In genomic region chr9:48836566-48836930, GRCm38 (mm10) we compare ENCODE assay signal across 8 mouse cellular contexts. TPM values are rescaled to one million over a fixed set of nuclear protein-coding genes. Genes with fewer than 3 reads are reported as not detected.
DNase-seq lines count a peak whose midpoint lies in the region; ATAC-seq lines count a peak whose summit lies in the region.

No protein-coding gene starts in this region.

- H3K9me3 ChIP-seq in kidney, embryonic 14.5 days (ENCODE audit: control insufficient read depth, low read length): no peaks in the 10 kb centered on the region
- no peaks in the 10 kb centered on the region for H3K9me3 ChIP-seq in embryonic facial prominence, embryonic 11.5 days (replicated peaks; ENCODE audit: control insufficient read depth, low read length)
- H3K9me3 ChIP-seq in hindbrain, embryonic 14.5 days (ENCODE audit: control insufficient read depth, low read length): no peaks in the 10 kb centered on the region
- H3K9me3 ChIP-seq in midbrain, embryonic 13.5 days: no peaks in the 10 kb centered on the region

- peak overlapping the region; percentile 70 for H3K4me2 ChIP-seq in kidney, embryonic 14.5 days (replicated peaks; ENCODE audit: low read depth, low read length)
- peak overlapping the region; percentile 80 for H3K4me2 ChIP-seq in embryonic facial prominence, embryonic 11.5 days (ENCODE audit: low read depth, low read length)
- H3K4me2 ChIP-seq in hindbrain, embryonic 14.5 days (replicated peaks): peak overlapping the region; percentile 93
- H3K4me2 ChIP-seq in midbrain, embryonic 13.5 days (replicated peaks): peak overlapping the region; percentile 99

- peak overlapping the region; percentile 59 for H3K4me3 ChIP-seq in kidney, embryonic 14.5 days (ENCODE audit: low read length)
- peak overlapping the region; percentile 64 for H3K4me3 ChIP-seq in embryonic facial prominence, embryonic 11.5 days (ENCODE audit: low read depth, low read length)
- peak overlapping the region; percentile 75 for H3K4me3 ChIP-seq in hindbrain, embryonic 14.5 days (replicated peaks; ENCODE audit: low read length)
- peak overlapping the region; percentile 77 for H3K4me3 ChIP-seq in midbrain, embryonic 13.5 days (replicated peaks)

- peaks cover 16% of the 10 kb centered on the region for H3K4me1 ChIP-seq in kidney, embryonic 14.5 days (ENCODE audit: control insufficient read depth, insufficient read depth, low read length)
- H3K4me1 ChIP-seq in embryonic facial prominence, embryonic 11.5 days (ENCODE audit: control insufficient read depth, insufficient read depth, low read length): no peaks in the 10 kb centered on the region; the same call in none of the 2 replicates
- H3K4me1 ChIP-seq in hindbrain, embryonic 14.5 days (replicated peaks; ENCODE audit: control insufficient read depth, insufficient read depth, low read length): peaks cover 11% of the 10 kb centered on the region; the same call in 1 of the 2 replicates
- H3K4me1 ChIP-seq in midbrain, embryonic 13.5 days (replicated peaks): peaks cover 39% of the 10 kb centered on the region

- under 1% methylated on average over 12 of the region's 12 CpGs for WGBS in kidney, embryonic 14.5 days
- WGBS in embryonic facial prominence, embryonic 11.5 days: 2% methylated on average over 12 of the region's 12 CpGs
- 2% methylated on average over 12 of the region's 12 CpGs for WGBS in hindbrain, embryonic 14.5 days
- under 1% methylated on average over 12 of the region's 12 CpGs for WGBS in midbrain, embryonic 13.5 days

- no peak for ATAC-seq in kidney, embryonic 14.5 days (ENCODE audit: low FRiP score, low TSS enrichment)
- ATAC-seq in embryonic facial prominence, embryonic 11.5 days (replicated peaks; ENCODE audit: insufficient number of reproducible peaks, low FRiP score, low TSS enrichment, low read depth): no peak; the same call in 1 of the 2 replicates
- ATAC-seq in hindbrain, embryonic 14.5 days (ENCODE audit: low FRiP score): 0 out of 2 replicates have a peak, but pooled peaks have one; percentile 15
- no peak for ATAC-seq in midbrain, embryonic 13.5 days

- no peak overlapping the region for H3K27ac ChIP-seq in kidney, embryonic 14.5 days (ENCODE audit: low read depth, low read length)
- H3K27ac ChIP-seq in embryonic facial prominence, embryonic 11.5 days (replicated peaks; ENCODE audit: low read depth, low read length): no peak overlapping the region
- no peak overlapping the region for H3K27ac ChIP-seq in hindbrain, embryonic 14.5 days
- peak overlapping the region; percentile 72; the same call in 1 of the 2 replicates for H3K27ac ChIP-seq in midbrain, embryonic 13.5 days

- DNase-seq in kidney, postnatal 4 days: no peak
- peak; percentile 38 for DNase-seq in embryonic facial prominence, embryonic 11.5 days (ENCODE audit: low spot score)
- no peak for DNase-seq in hindbrain, embryonic 14.5 days (ENCODE audit: low spot score)
- no peak for DNase-seq in urinary bladder, postnatal 4 days (ENCODE audit: low spot score in 2 of 2)
- no peak for DNase-seq in frontal cortex, postnatal 14 days (ENCODE audit: low spot score in 2 of 2)
- no peak for DNase-seq in spleen, adult 18-20 months

- H3K36me3 ChIP-seq in kidney, embryonic 14.5 days (ENCODE audit: control insufficient read depth, insufficient read depth, low read length): no peaks in the 10 kb centered on the region
- H3K36me3 ChIP-seq in embryonic facial prominence, embryonic 11.5 days (replicated peaks; ENCODE audit: control insufficient read depth, insufficient read depth, low read depth, low read length): no peaks in the 10 kb centered on the region
- H3K36me3 ChIP-seq in hindbrain, embryonic 14.5 days (replicated peaks; ENCODE audit: control insufficient read depth, insufficient read depth): peaks cover 6% of the 10 kb centered on the region; the same call in 1 of the 2 replicates
- H3K36me3 ChIP-seq in midbrain, embryonic 13.5 days: 0 out of 2 replicates have a peak, but pooled peaks cover 7% of the 10 kb centered on the region

- H3K9ac ChIP-seq in kidney, embryonic 14.5 days (ENCODE audit: low read depth, low read length): no peak overlapping the region; the same call in 1 of the 2 replicates
- peak overlapping the region; percentile 18; the same call in 1 of the 2 replicates for H3K9ac ChIP-seq in embryonic facial prominence, embryonic 11.5 days (replicated peaks; ENCODE audit: low read length)
- H3K9ac ChIP-seq in hindbrain, embryonic 14.5 days: peak overlapping the region; percentile 71
- peak overlapping the region; percentile 83 for H3K9ac ChIP-seq in midbrain, embryonic 13.5 days (replicated peaks)

- H3K27me3 ChIP-seq in kidney, embryonic 14.5 days (ENCODE audit: control insufficient read depth, insufficient read depth, low read length): peaks cover 57% of the 10 kb centered on the region
- peaks cover 19% of the 10 kb centered on the region for H3K27me3 ChIP-seq in embryonic facial prominence, embryonic 11.5 days (ENCODE audit: control insufficient read depth, insufficient read depth, low read length)
- H3K27me3 ChIP-seq in hindbrain, embryonic 14.5 days (ENCODE audit: control insufficient read depth, insufficient read depth, low read length): peaks cover 23% of the 10 kb centered on the region
- peaks cover 41% of the 10 kb centered on the region for H3K27me3 ChIP-seq in midbrain, embryonic 13.5 days

RNA-seq across cellular contexts. Expression of gene Zbtb16, which starts 0.5 kb away (rescaled TPM):
- 0.49 and 1.5 TPM in 2 replicates for polyA plus RNA-seq in kidney, embryonic 14.5 days (2014; fragmentation: Nextera tagmentation; extraction: Ambion mirVana)
- 3.0 and 4.8 TPM in 2 replicates for polyA plus RNA-seq in embryonic facial prominence, embryonic 11.5 days (2014; fragmentation: Nextera tagmentation; extraction: Ambion mirVana)
- polyA plus RNA-seq in hindbrain, embryonic 14.5 days (2014; fragmentation: Nextera tagmentation; extraction: Ambion mirVana): 5.3 and 6.0 TPM in 2 replicates
- polyA plus RNA-seq in midbrain, embryonic 13.5 days (2015; fragmentation: Nextera tagmentation; extraction: Ambion mirVana): 6.8 and 7.2 TPM in 2 replicates
